Mouse (Mus musculus) stomach, embryonic 16.5 days (tissue): Measurements from ENCODE around the gene Luc7l2. TPM values are rescaled to one million over a fixed set of nuclear protein-coding genes. Genes with fewer than 3 reads are reported as not detected.

Experiments
- ATAC-seq: fragments of 200-750 bp; cut with Nextera tagmentation; 2 replicates; pipeline ENCODE4 v1.8.0; 2017; ENCODE audit warnings: moderate number of reproducible peaks, moderate TSS enrichment; ENCODE audit not compliant: insufficient read depth, low FRiP score
- H3K27ac ChIP-seq: fragments of 300-500 bp; sonication (generic); 2 replicates; pipeline ENCODE4 v1.5.1; 2014; ENCODE audit warnings: low read length
- H3K27me3 ChIP-seq: fragments of 300-500 bp; sonication (generic); 2 replicates; pipeline ENCODE4 v1.6.1; 2014; ENCODE audit warnings: low read length, control low read depth, mixed read lengths; ENCODE audit not compliant: control insufficient read depth, insufficient read depth
- H3K36me3 ChIP-seq: fragments of 300-500 bp; sonication (generic); 2 replicates; pipeline ENCODE4 v1.6.1; 2014; ENCODE audit warnings: low read length; ENCODE audit not compliant: control insufficient read depth, insufficient read depth
- H3K4me1 ChIP-seq: fragments of 300-500 bp; sonication (generic); 2 replicates; pipeline ENCODE4 v1.6.1; 2014; ENCODE audit warnings: low read length, control low read depth, mixed read lengths; ENCODE audit not compliant: control insufficient read depth, insufficient read depth
- H3K4me2 ChIP-seq: fragments of 300-500 bp; sonication (generic); 2 replicates; pipeline ENCODE4 v1.6.1; 2014; ENCODE audit warnings: low read depth, low read length, mixed read lengths
- H3K4me3 ChIP-seq: fragments of 300-500 bp; sonication (generic); replicated peaks from 2 replicates; pipeline ENCODE4 v1.5.1; 2014; ENCODE audit warnings: mild to moderate bottlenecking, low read length
- H3K9ac ChIP-seq: fragments of 300-500 bp; sonication (generic); 2 replicates; pipeline ENCODE4 v1.6.1; 2014; ENCODE audit warnings: low read length
- H3K9me3 ChIP-seq: fragments of 300-500 bp; sonication (generic); replicated peaks from 2 replicates; pipeline ENCODE4 v1.6.1; 2016; ENCODE audit warnings: low read length, control low read depth; ENCODE audit not compliant: control insufficient read depth
- WGBS: fragments of 180-500 bp; shearing (Covaris S2); extraction: QIAGEN DNeasy Blood & Tissue Kit; methylation state at CpG from one replicate; pipeline ENCODE4 v1.1.7; 2014; 5-methylcytosine and 5-hydroxymethylcytosine counted together
- polyA plus RNA-seq: library from polyadenylated mRNA; unstranded; fragments of >200 nt; fragmentation: Nextera tagmentation; extraction: Ambion mirVana; gene quantifications from 2 replicates; pipeline ENCODE4 v1.2.1, GENCODE M21; 2015

Luc7l2 gene
- polyA plus RNA-seq, 1 experiment from 2014 or later = 37.7 TPM

DNA sequence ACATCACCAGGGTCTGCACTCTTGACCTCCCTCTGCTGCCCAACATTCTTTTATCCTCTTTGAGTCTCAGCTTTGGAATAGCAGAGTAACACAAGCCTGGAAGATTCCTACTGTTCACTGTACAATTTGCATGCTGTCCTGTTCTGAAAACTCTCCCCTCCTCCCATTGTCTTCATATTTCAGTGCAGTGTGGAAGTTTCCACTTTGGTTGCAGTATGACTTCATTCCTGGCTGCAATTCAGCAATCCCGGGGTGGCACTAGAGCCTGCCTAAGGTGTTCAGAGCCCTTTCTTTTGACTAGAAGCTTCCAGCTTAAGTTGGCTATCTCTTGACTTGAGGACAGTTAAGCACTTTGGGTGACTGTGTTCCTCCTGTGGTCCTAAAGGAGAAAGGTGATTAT is 73.3 kb downstream of the Luc7l2 start:
- peaks cover 7% of the 10 kb centered on the region; the same call in 1 of the 2 replicates for H3K36me3 ChIP-seq
- ATAC-seq = no peak
- H3K4me1 ChIP-seq = no peaks in the 10 kb centered on the region
- H3K9me3 ChIP-seq = no peaks in the 10 kb centered on the region
- no peak overlapping the region for H3K4me3 ChIP-seq
- no peaks in the 10 kb centered on the region for H3K27me3 ChIP-seq
- no peak overlapping the region for H3K9ac ChIP-seq
- WGBS = 57% methylated on average over 1 of the region's 1 CpGs
- no peak overlapping the region for H3K27ac ChIP-seq
- no peak overlapping the region for H3K4me2 ChIP-seq

DNA sequence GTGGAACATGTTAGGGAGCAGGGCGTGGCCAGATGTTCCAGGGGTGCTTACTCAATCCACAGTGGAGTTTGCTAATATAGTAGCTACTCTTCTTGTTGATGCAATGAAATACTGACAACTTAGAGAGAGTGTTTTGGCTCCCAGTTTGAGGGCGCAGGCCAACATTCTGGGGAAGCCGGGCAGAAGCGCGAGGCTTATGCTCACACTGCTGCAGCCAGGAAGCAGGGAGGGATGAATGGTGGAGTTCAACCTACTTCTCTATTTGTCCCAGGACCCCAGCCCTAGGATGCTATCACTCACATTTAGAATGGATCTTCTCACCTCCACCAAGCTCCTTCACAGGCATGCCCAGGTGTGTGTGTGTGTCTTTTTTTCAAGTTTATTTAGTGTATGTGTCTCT is 75.0 kb downstream of the Luc7l2 start:
- no peak for ATAC-seq
- no peak overlapping the region for H3K9ac ChIP-seq
- H3K4me3 ChIP-seq = no peak overlapping the region
- 97% methylated on average over 5 of the region's 5 CpGs for WGBS
- H3K4me2 ChIP-seq = no peak overlapping the region
- H3K4me1 ChIP-seq = no peaks in the 10 kb centered on the region
- H3K27ac ChIP-seq = no peak overlapping the region
- 0 out of 2 replicates have a peak, but pooled peaks cover 7% of the 10 kb centered on the region for H3K36me3 ChIP-seq
- H3K27me3 ChIP-seq = no peaks in the 10 kb centered on the region
- H3K9me3 ChIP-seq = no peaks in the 10 kb centered on the region

DNA sequence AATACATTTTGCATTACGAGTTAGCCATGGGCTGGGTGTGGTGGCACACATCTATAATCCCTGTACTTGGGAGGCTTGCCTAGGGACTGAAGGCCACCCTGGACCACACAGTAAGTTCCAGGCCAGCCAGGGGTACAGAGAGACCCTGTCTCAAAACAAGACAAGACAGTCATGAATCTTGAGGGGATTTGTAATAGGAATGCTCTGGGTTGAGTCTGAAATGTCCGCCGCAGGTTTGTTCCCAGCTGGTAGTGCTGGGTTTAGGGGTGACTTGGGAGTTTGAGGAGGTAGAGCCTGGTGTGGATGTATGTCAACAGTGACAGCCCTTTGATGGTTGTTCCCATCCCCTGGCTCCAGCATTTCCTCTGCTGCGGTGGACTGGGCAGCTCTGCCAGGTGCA is 75.9 kb downstream of the Luc7l2 start:
- H3K4me3 ChIP-seq = no peak overlapping the region
- ATAC-seq = no peak
- H3K9ac ChIP-seq = no peak overlapping the region
- no peak overlapping the region for H3K27ac ChIP-seq
- no peaks in the 10 kb centered on the region for H3K27me3 ChIP-seq
- 0 out of 2 replicates have a peak, but pooled peaks cover 7% of the 10 kb centered on the region for H3K36me3 ChIP-seq
- H3K4me2 ChIP-seq = no peak overlapping the region
- no peaks in the 10 kb centered on the region for H3K4me1 ChIP-seq
- no peaks in the 10 kb centered on the region for H3K9me3 ChIP-seq
- 85% methylated on average over 4 of the region's 4 CpGs for WGBS

DNA sequence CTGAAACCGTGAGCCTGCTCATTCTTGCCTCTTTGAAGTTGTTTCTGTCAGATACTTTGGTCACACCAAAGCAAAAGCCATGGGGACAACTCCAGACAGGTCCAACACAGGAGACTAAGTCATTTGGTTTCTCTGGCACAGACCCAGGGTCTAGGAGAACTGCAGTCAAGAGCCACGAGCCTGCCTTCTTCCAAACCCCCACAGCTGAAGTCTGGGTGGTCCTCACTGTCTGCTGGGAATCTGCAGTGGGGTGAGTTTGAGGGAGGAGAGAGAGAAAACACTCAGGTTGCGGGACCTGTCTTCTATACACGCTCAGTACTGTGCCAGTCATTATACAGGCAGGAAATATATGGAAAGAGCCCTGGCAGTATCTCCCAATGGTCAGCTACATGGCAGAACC is 76.4 kb downstream of the Luc7l2 start:
- no peak for ATAC-seq
- H3K4me2 ChIP-seq = no peak overlapping the region
- H3K36me3 ChIP-seq = 0 out of 2 replicates have a peak, but pooled peaks cover 7% of the 10 kb centered on the region
- H3K9ac ChIP-seq = no peak overlapping the region
- no peaks in the 10 kb centered on the region for H3K9me3 ChIP-seq
- H3K4me1 ChIP-seq = no peaks in the 10 kb centered on the region
- H3K4me3 ChIP-seq = no peak overlapping the region
- H3K27ac ChIP-seq = no peak overlapping the region
- WGBS = 72% methylated on average over 4 of the region's 4 CpGs
- H3K27me3 ChIP-seq = no peaks in the 10 kb centered on the region

DNA sequence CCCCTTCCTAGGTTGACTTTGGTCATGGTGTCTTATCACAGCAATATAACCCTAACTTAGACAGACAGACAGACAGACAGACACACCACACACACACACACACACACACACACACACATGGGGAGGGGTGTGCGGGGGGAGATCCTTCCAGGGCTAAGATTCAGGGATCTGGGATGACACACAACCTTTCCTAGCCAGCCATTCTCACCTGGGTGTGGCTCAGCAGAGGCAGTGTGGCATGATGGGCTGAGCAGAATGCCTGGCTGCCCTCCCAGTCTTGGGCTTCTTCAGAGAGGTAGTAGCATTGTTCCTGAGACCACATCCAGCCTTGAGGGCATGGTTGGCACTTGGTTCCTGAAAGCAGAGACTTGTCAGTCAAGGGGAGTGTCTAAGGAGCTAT is 78.4 kb downstream of the Luc7l2 start:
- Histone ChIP-seq H3K9ac (no peak overlapping the region), H3K4me2 (no peak overlapping the region), H3K4me3 (no peak overlapping the region), H3K27ac (no peak overlapping the region), H3K27me3 (peaks cover 12% of the 10 kb centered on the region), H3K4me1 (no peaks in the 10 kb centered on the region), H3K9me3 (no peaks in the 10 kb centered on the region), H3K36me3 (0 out of 2 replicates have a peak, but pooled peaks cover 1% of the 10 kb centered on the region)
- no peak for ATAC-seq
- 82% methylated on average over 1 of the region's 1 CpGs for WGBS

DNA sequence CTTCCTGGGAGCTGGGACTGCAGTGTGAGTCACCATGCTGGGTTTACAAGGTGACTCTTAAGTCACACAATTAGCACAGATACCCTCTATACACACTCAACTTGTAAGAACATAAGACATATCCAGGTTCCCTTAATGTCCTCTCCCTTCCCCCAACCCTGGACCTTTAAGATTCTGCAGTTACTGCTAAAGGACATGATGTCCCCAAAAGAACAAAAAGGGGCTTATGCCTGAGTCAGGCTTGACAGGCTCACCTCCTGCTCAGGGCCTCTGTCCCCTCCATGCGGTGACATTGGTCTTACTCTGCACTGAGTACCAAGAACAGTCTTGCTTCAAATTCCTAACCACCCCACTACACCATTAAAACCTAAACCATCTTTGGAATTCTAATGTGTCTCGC is 81.7 kb downstream of the Luc7l2 start:
- no peaks in the 10 kb centered on the region for H3K9me3 ChIP-seq
- no peaks in the 10 kb centered on the region for H3K36me3 ChIP-seq
- 89% methylated on average over 2 of the region's 2 CpGs for WGBS
- H3K4me1 ChIP-seq = peaks cover 10% of the 10 kb centered on the region; the same call in 1 of the 2 replicates
- no peak overlapping the region for H3K9ac ChIP-seq
- ATAC-seq = no peak
- H3K27ac ChIP-seq = no peak overlapping the region
- no peak overlapping the region for H3K4me2 ChIP-seq
- no peak overlapping the region for H3K4me3 ChIP-seq
- peaks cover 33% of the 10 kb centered on the region for H3K27me3 ChIP-seq

DNA sequence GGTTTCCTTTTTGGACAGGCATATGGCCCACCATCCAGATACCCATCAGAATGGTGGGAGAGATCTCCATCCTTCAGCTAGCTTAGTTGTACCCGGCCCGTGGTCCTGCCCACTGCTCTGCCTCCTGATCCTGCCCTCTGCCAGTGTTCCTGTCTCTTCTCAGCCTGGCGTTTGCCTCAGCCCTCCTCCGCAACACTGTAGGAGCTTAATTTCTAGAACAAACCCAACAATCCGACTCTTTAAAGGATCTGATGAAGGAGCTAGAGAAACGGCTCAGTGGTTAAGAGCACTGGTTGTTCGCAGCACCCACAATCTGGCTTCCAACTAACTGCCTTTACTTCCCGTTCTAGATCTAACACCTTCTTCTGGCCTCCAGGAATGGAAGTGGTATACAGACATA is 83.3 kb downstream of the Luc7l2 start:
- 86% methylated on average over 8 of the region's 8 CpGs for WGBS
- peaks cover 10% of the 10 kb centered on the region; the same call in 1 of the 2 replicates for H3K4me1 ChIP-seq
- no peak overlapping the region for H3K27ac ChIP-seq
- no peak overlapping the region for H3K9ac ChIP-seq
- H3K4me2 ChIP-seq = no peak overlapping the region
- H3K27me3 ChIP-seq = peaks cover 45% of the 10 kb centered on the region
- ATAC-seq = no peak
- no peak overlapping the region for H3K4me3 ChIP-seq
- no peaks in the 10 kb centered on the region for H3K9me3 ChIP-seq
- no peaks in the 10 kb centered on the region for H3K36me3 ChIP-seq

DNA sequence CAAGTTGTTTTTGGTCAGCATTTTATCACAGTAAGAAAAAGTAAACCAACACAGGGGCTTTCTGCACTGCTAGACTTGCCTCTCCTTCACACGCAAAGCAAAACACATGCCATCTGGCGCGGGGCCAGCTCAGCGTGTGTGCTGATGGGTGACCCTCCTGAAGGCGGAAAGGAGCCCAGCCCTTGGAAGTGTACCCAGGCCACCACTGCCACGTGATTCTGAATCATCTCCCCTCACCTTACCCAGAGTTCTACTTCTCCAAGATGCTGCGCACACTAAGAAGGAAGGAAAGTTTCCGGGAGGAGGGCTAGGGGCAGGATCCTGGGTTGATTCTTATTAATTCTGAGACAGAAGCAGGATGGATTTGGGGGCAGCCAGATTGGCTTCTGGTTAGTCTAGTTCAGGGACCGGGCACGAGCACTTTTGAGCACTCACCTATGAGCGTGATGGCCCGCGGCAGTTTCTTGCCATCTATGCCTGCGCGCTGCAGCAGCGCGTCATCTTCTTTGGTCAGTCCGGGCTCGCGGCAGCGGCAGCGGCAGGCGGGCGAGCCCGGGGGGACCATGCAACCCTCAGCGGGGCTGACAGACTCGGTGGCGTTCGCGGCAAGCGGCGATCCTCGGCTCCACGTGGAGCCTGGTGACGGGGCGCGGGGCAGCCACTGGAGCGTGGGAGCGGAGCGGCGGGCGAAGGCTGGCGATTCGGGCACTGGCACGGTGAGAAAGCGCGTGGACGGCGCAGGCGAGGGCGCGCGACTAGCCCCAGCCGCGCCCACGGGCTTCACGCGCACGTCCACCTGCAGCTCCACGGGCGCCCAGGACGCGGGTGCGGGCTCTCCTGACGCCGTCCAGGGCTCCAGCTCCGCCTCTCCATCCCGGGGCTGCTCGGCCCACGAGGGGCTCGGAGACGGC is 85.1 kb downstream of the Luc7l2 start:
- Histone ChIP-seq H3K9me3 (no peaks in the 10 kb centered on the region), H3K4me1 (peaks cover 10% of the 10 kb centered on the region; the same call in 1 of the 2 replicates), H3K27ac (no peak overlapping the region), H3K4me2 (peak overlapping the region; percentile 98), H3K4me3 (peak overlapping the region; percentile 59), H3K9ac (peak overlapping the region; percentile 64), H3K36me3 (no peaks in the 10 kb centered on the region), H3K27me3 (peaks cover 63% of the 10 kb centered on the region)
- peak; percentile 56; the same call in 1 of the 2 replicates for ATAC-seq
- WGBS = under 1% methylated on average over 68 of the region's 72 CpGs

DNA sequence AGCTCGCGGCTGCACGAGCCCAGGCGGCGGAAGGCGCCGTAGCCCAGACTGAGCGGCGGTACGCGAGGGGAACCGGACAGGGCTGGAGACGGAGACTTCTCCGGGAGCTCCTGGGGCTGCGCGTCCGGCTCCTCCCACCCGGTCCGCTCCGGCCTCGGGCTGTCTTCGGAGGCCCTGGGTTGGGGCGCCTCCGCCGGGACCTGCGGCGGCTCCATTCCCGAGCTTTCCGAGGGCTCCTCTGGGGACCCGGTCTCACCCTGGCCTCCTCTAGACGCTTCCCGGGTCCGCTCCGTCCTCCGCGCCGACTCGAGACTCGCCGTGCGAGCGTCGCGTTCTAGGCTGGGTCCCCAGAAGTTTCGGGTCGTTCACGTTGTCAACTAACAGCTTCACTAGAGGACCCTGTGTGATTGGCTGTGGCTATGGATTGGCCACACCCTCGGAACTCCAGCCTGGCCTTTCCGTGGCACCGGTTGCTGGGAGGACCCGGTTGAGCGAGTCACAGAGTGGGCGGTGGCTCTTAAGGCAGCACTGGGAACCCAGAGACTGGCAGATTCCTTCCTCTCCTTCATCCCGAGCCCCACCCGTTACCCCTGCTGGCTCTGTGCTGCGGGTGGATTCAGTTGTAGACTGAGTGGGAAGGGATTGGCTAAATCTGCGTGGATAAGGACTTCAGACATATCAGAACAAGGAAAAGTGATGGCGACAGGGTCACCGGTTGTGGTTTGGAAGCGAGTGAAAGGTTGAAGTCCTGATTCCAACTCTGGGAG is 85.9 kb downstream of the Luc7l2 start, which contains the start of gene Klrg2:
Klrg2 (minus strand) TSS at position 391 of the 767 bp plus-strand sequence.
- Histone ChIP-seq H3K27me3 (peaks cover 69% of the 10 kb centered on the region), H3K4me2 (peak within 1 kb of the TSS; percentile 98), H3K4me1 (peaks cover 10% of the 10 kb centered on the region; the same call in 1 of the 2 replicates), H3K9ac (peak within 1 kb of the TSS; percentile 64), H3K36me3 (no peaks in the 10 kb centered on the region), H3K27ac (no peak within 1 kb of the TSS), H3K9me3 (no peaks in the 10 kb centered on the region), H3K4me3 (peak within 1 kb of the TSS; percentile 59)
- ATAC-seq = peak; percentile 85
- 2% methylated on average over 60 of the region's 60 CpGs for WGBS
